Mouse (Mus musculus) forebrain, embryonic 11.5 days (tissue): ENCODE data around the gene Clec9a. TPM values are rescaled to one million over a fixed set of nuclear protein-coding genes. Genes with fewer than 3 reads are reported as not detected.

Source experiments
- ATAC-seq: fragments of 200-750 bp; cut with Nextera tagmentation; replicated peaks from 2 replicates; pipeline ENCODE4 v1.8.0; 2017; ENCODE audit warnings: moderate TSS enrichment; ENCODE audit not compliant: low FRiP score
- DNase-seq: peaks from one replicate; pipeline ENCODE4 v3.0.0-alpha.2; 2017; ENCODE audit warnings: low spot score
- H3K27ac ChIP-seq: fragments of 300-500 bp; sonication (generic); 2 replicates; pipeline ENCODE4 v1.5.1; 2014; ENCODE audit warnings: low read depth, low read length
- H3K27me3 ChIP-seq: fragments of 300-500 bp; sonication (generic); 2 replicates; pipeline ENCODE4 v1.6.1; 2014; ENCODE audit warnings: mild to moderate bottlenecking, low read length, mixed read lengths; ENCODE audit not compliant: control insufficient read depth, insufficient read depth
- H3K36me3 ChIP-seq: fragments of 300-500 bp; sonication (generic); 2 replicates; pipeline ENCODE4 v1.6.1; 2014; ENCODE audit warnings: mild to moderate bottlenecking, low read length, moderate library complexity, mixed read lengths; ENCODE audit not compliant: control insufficient read depth, insufficient read depth
- H3K4me1 ChIP-seq: fragments of 300-500 bp; sonication (generic); replicated peaks from 2 replicates; pipeline ENCODE4 v1.6.1; 2014; ENCODE audit warnings: low read length, mixed read lengths; ENCODE audit not compliant: control insufficient read depth, insufficient read depth
- H3K4me2 ChIP-seq: fragments of 300-500 bp; sonication (generic); 2 replicates; pipeline ENCODE4 v1.6.1; 2014; ENCODE audit warnings: low read depth, mild to moderate bottlenecking, low read length, moderate library complexity, mixed read lengths; ENCODE audit not compliant: severe bottlenecking
- H3K4me3 ChIP-seq: fragments of 300-500 bp; sonication (generic); 2 replicates; pipeline ENCODE4 v1.5.1; 2014; ENCODE audit warnings: low read depth, low read length
- H3K9ac ChIP-seq: fragments of 300-500 bp; sonication (generic); 2 replicates; pipeline ENCODE4 v1.6.1; 2014; ENCODE audit warnings: low read length
- H3K9me3 ChIP-seq: fragments of 300-500 bp; sonication (generic); 2 replicates; pipeline ENCODE4 v1.6.1; 2016; ENCODE audit warnings: low read length, mixed read lengths; ENCODE audit not compliant: control insufficient read depth
- WGBS: fragments of 180-500 bp; shearing (Covaris S2); extraction: QIAGEN DNeasy Blood & Tissue Kit; methylation state at CpG from one replicate; pipeline ENCODE4 v1.1.7; 2014; 5-methylcytosine and 5-hydroxymethylcytosine counted together
- polyA plus RNA-seq: library from polyadenylated mRNA; unstranded; fragments of >200 nt; fragmentation: Nextera tagmentation; extraction: Ambion mirVana; gene quantifications from 2 replicates; pipeline ENCODE4 v1.2.1, GENCODE M21; 2014

The Clec9a gene
- polyA plus RNA-seq, 1 experiment from 2014 or later = 0.51 TPM

GRCm38 (mm10) chr6:129407324-129407723, 1.3 kb upstream of the Clec9a start:
- no peak overlapping the region for H3K27ac ChIP-seq
- no peaks in the 10 kb centered on the region for H3K27me3 ChIP-seq
- no peak overlapping the region for H3K9ac ChIP-seq
- H3K4me1 ChIP-seq = no peaks in the 10 kb centered on the region
- DNase-seq = no peak
- no peaks in the 10 kb centered on the region for H3K36me3 ChIP-seq
- no peaks in the 10 kb centered on the region for H3K9me3 ChIP-seq
- no peak overlapping the region for H3K4me3 ChIP-seq
- WGBS = 65% methylated on average over 2 of the region's 2 CpGs
- no peak overlapping the region for H3K4me2 ChIP-seq
- no peak for ATAC-seq

- H3K4me2 ChIP-seq = no peak overlapping the region
- 89% methylated on average over 1 of the region's 1 CpGs for WGBS
- no peaks in the 10 kb centered on the region for H3K36me3 ChIP-seq
- DNase-seq = no peak
- H3K27me3 ChIP-seq = no peaks in the 10 kb centered on the region
- H3K27ac ChIP-seq = no peak overlapping the region
- H3K9ac ChIP-seq = no peak overlapping the region
- no peak overlapping the region for H3K4me3 ChIP-seq
- no peak for ATAC-seq
- no peaks in the 10 kb centered on the region for H3K9me3 ChIP-seq
- H3K4me1 ChIP-seq = no peaks in the 10 kb centered on the region
Measured at GRCm38 (mm10) chr6:129414177-129414576, 5.5 kb downstream of the Clec9a start.

- no peak for ATAC-seq
- 95% methylated on average over 3 of the region's 3 CpGs for WGBS
- no peaks in the 10 kb centered on the region for H3K9me3 ChIP-seq
- no peak for DNase-seq
- H3K4me3 ChIP-seq = no peak overlapping the region
- no peak overlapping the region for H3K27ac ChIP-seq
- no peaks in the 10 kb centered on the region for H3K36me3 ChIP-seq
- H3K4me1 ChIP-seq = no peaks in the 10 kb centered on the region
- H3K9ac ChIP-seq = no peak overlapping the region
- H3K27me3 ChIP-seq = no peaks in the 10 kb centered on the region
- no peak overlapping the region for H3K4me2 ChIP-seq
Measured at GRCm38 (mm10) chr6:129422311-129422710, 13.6 kb downstream of the Clec9a start.

- Histone ChIP-seq H3K27ac (no peak overlapping the region), H3K4me1 (no peaks in the 10 kb centered on the region), H3K4me2 (no peak overlapping the region), H3K27me3 (no peaks in the 10 kb centered on the region), H3K4me3 (no peak overlapping the region), H3K9me3 (no peaks in the 10 kb centered on the region), H3K9ac (no peak overlapping the region), H3K36me3 (no peaks in the 10 kb centered on the region)
- no peak for DNase-seq
- ATAC-seq = 0 out of 2 replicates have a peak, but pooled peaks have one; percentile 5
- WGBS = 77% methylated on average over 4 of the region's 4 CpGs
Measured at GRCm38 (mm10) chr6:129423040-129423733, 14.5 kb downstream of the Clec9a start.

GRCm38 (mm10) chr6:129423734-129424072, 15.0 kb downstream of the Clec9a start:
- Histone ChIP-seq H3K4me3 (no peak overlapping the region), H3K4me1 (no peaks in the 10 kb centered on the region), H3K27ac (no peak overlapping the region), H3K27me3 (no peaks in the 10 kb centered on the region), H3K4me2 (no peak overlapping the region), H3K36me3 (no peaks in the 10 kb centered on the region), H3K9ac (no peak overlapping the region), H3K9me3 (no peaks in the 10 kb centered on the region)
- DNase-seq = peak; percentile 86
- 26% methylated on average over 1 of the region's 1 CpGs for WGBS
- peak; percentile 88 for ATAC-seq

- H3K9me3 ChIP-seq = no peaks in the 10 kb centered on the region
- H3K4me2 ChIP-seq = no peak overlapping the region
- H3K9ac ChIP-seq = no peak overlapping the region
- no peak for ATAC-seq
- WGBS = 85% methylated on average over 5 of the region's 5 CpGs
- H3K36me3 ChIP-seq = no peaks in the 10 kb centered on the region
- H3K4me1 ChIP-seq = no peaks in the 10 kb centered on the region
- no peaks in the 10 kb centered on the region for H3K27me3 ChIP-seq
- H3K4me3 ChIP-seq = no peak overlapping the region
- no peak overlapping the region for H3K27ac ChIP-seq
- DNase-seq = no peak
Measured at GRCm38 (mm10) chr6:129425217-129425616, 16.6 kb downstream of the Clec9a start.

- Histone ChIP-seq H3K4me3 (no peak overlapping the region), H3K9ac (no peak overlapping the region), H3K4me1 (no peaks in the 10 kb centered on the region), H3K27ac (no peak overlapping the region), H3K36me3 (no peaks in the 10 kb centered on the region), H3K9me3 (no peaks in the 10 kb centered on the region), H3K4me2 (no peak overlapping the region), H3K27me3 (no peaks in the 10 kb centered on the region)
- DNase-seq = no peak
- 37% methylated on average over 5 of the region's 5 CpGs for WGBS
- no peak for ATAC-seq
Measured at GRCm38 (mm10) chr6:129425812-129426211, 17.1 kb downstream of the Clec9a start.

GRCm38 (mm10) chr6:129427281-129427680, 18.6 kb downstream of the Clec9a start:
- Histone ChIP-seq H3K9me3 (no peaks in the 10 kb centered on the region), H3K4me2 (no peak overlapping the region), H3K27me3 (no peaks in the 10 kb centered on the region), H3K27ac (no peak overlapping the region), H3K4me3 (no peak overlapping the region), H3K36me3 (no peaks in the 10 kb centered on the region), H3K9ac (no peak overlapping the region), H3K4me1 (no peaks in the 10 kb centered on the region)
- DNase-seq (no peak), ATAC-seq (no peak)
- WGBS = 82% methylated on average over 4 of the region's 4 CpGs

GRCm38 (mm10) chr6:129434239-129434638, 25.6 kb downstream of the Clec9a start:
- H3K36me3 ChIP-seq = no peaks in the 10 kb centered on the region
- no peaks in the 10 kb centered on the region for H3K9me3 ChIP-seq
- no peaks in the 10 kb centered on the region for H3K4me1 ChIP-seq
- 54% methylated on average over 5 of the region's 5 CpGs for WGBS
- H3K4me3 ChIP-seq = no peak overlapping the region
- no peak overlapping the region for H3K9ac ChIP-seq
- H3K27me3 ChIP-seq = no peaks in the 10 kb centered on the region
- ATAC-seq (no peak), DNase-seq (no peak)
- no peak overlapping the region for H3K4me2 ChIP-seq
- H3K27ac ChIP-seq = no peak overlapping the region
